Mouse (Mus musculus): ENCODE measurements around the gene Pigv. TPM values are rescaled to one million over a fixed set of nuclear protein-coding genes. Genes with fewer than 3 reads are reported as not detected.
A peak's percentile ranks its signal among the peaks of the same experiment; 100 is the strongest.

Gene Pigv
- polyA plus RNA-seq (2015; fragmentation: Nextera tagmentation; extraction: Ambion mirVana), result 17.9 and 20.1 TPM in 2 replicates

DNA sequence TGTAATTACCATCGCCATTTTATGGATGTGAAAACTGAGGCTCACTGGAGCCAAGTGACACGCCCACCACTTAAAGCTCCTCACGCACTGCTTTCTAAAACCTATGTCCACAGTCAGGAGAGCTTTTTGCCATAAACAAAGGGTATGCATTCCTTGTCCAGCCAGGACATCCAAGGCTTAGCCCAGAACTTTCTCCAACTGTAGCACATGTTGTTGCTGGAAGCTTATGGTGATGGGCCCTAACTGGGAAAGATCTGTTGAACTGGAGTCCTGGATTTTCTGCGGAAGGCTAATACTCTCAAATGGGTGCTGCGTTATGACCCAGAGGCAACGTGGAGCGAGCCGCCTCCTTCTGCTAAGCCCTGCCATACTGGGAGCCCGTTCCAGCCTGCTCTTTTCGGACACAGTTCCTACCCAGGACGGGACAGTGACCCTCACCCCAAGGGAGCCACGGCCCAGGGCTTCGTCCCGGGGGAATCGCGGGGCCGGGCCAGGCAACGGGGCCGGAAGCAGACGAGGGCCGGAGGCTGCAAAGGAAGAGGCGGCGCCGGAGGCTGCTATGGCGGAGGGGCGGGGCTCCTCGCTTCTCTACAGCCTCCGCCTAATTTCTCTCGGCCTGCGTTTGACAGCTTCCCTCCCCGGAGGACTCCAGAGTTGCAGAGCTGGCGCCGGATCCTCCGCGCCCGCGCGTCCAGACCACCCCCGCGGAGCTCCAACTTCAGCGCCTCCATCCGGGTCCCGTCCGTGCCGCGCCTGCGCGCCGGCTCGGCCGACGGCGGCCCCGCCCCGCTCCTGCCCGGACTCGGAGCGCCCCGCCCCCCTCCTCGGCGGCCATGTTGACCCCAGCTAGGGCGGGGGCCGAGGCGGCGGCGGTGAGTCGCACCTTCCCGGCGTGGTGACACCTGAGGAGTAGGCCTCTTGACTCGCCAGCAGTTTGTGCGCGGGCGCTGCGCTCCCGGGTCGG, at the start of gene Pigv:
Gene Pigv, minus strand, starts transcription at position 767 of the 964 bp plus-strand sequence.
- Histone ChIP-seq H3K9ac (ENCODE audit: low read length) (peak within 1 kb of the TSS; percentile 93), H3K27me3 (ENCODE audit: control insufficient read depth, insufficient read depth, low read length) (no peaks in the 10 kb centered on the region), H3K4me3 (replicated peaks; ENCODE audit: low read length) (peak within 1 kb of the TSS; percentile 78), H3K27ac (ENCODE audit: low read length) (peak within 1 kb of the TSS; percentile 100), H3K9me3 (replicated peaks; ENCODE audit: control insufficient read depth, low read length) (no peaks in the 10 kb centered on the region), H3K4me2 (ENCODE audit: low read depth, low read length) (peak within 1 kb of the TSS; percentile 89), H3K36me3 (ENCODE audit: control insufficient read depth, insufficient read depth, low read length) (no peaks in the 10 kb centered on the region), H3K4me1 (ENCODE audit: control insufficient read depth, insufficient read depth, low read length) (peaks cover 52% of the 10 kb centered on the region)
- ATAC-seq (ENCODE audit: insufficient read depth, low FRiP score), result peak; percentile 92
- under 1% methylated on average over 76 of the region's 76 CpGs for WGBS

DNA sequence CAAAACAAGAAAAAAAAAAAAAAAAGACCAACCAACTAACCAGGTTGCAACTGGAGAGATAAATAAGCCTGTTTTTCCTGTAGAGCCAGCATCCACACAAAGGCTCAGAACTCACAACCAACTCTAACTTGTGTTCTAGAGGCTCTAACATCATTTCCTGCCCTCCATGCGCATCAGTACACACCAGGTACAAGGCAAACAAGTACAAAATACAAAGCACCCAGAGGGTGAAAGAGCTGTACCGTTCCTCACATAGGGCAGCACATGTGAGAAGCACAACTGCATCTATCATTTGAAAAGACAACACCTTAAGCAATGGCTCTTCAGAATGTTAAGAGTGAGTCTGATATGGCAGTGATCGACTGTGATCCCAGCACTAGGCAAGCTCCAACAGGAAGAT, 47.3 kb upstream of the Pigv start:
- Histone ChIP-seq H3K4me3 (replicated peaks; ENCODE audit: low read length) (no peak overlapping the region), H3K4me2 (ENCODE audit: low read depth, low read length) (no peak overlapping the region), H3K36me3 (ENCODE audit: control insufficient read depth, insufficient read depth, low read length) (peaks cover 48% of the 10 kb centered on the region), H3K27me3 (ENCODE audit: control insufficient read depth, insufficient read depth, low read length) (no peaks in the 10 kb centered on the region), H3K4me1 (ENCODE audit: control insufficient read depth, insufficient read depth, low read length) (no peaks in the 10 kb centered on the region), H3K9ac (ENCODE audit: low read length) (no peak overlapping the region), H3K27ac (ENCODE audit: low read length) (no peak overlapping the region), H3K9me3 (replicated peaks; ENCODE audit: control insufficient read depth, low read length) (no peaks in the 10 kb centered on the region)
- 85% methylated on average over 3 of the region's 3 CpGs for WGBS
- ATAC-seq (ENCODE audit: insufficient read depth, low FRiP score), result no peak

DNA sequence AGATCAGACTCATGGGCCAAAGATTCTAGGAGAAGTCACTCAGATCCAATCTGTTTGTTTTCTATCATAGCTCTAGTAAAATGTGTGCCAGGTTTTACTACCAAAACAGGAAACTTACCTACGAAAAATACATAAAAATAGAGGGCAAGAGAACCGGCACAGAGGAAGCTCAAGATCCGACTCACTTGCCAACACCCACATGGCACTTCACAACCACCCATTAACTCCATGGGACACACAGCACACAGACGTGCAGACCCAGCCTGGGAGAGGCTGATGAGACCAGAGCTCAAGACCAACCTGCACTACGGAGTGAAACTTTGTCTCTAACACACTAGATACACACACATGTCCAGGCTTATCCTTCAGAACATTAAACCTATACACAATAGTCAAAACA, 40.3 kb upstream of the Pigv start:
- Histone ChIP-seq H3K4me2 (ENCODE audit: low read depth, low read length) (no peak overlapping the region), H3K27ac (ENCODE audit: low read length) (no peak overlapping the region), H3K4me3 (replicated peaks; ENCODE audit: low read length) (no peak overlapping the region), H3K36me3 (ENCODE audit: control insufficient read depth, insufficient read depth, low read length) (peaks cover 43% of the 10 kb centered on the region), H3K9me3 (replicated peaks; ENCODE audit: control insufficient read depth, low read length) (no peaks in the 10 kb centered on the region), H3K4me1 (ENCODE audit: control insufficient read depth, insufficient read depth, low read length) (peaks cover 13% of the 10 kb centered on the region), H3K27me3 (ENCODE audit: control insufficient read depth, insufficient read depth, low read length) (no peaks in the 10 kb centered on the region), H3K9ac (ENCODE audit: low read length) (no peak overlapping the region)
- 71% methylated on average over 5 of the region's 5 CpGs for whole genome bisulfite sequencing
- no peak for ATAC-seq (ENCODE audit: insufficient read depth, low FRiP score)

DNA sequence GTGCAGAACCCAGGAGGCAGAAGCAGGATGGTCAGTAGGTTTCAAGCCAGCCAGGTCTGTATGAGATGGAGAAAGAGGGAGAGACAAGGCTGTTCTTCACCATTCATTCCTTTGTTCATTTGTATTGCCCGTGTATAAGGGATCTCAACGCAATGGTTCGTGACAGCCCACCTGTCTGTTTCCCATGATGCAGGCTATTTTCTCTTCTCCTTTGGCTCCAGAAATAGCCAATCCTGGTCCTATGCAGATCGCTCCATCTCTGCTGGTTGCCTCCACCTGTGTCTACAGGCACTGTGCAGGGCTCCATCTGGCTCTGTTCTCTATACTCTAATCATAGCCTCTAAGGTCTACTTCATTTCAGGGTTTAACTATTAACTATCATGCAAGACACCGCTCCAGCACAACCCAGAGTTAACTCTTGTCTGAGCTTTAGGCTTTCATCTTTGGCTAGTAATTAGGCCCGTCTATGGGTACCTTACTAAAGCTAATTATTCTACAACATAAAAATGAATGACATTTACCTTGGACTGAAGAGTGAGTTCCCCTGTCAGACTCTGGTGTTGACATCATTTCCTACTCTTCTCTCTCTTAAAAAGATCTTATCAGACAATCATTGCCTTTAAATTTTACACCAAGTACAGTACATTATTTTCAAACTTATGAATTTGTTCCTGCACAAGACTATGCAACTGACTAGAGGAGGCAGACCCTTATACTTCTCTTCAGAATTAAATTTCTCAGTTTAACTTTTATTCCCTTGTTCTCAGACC, 39.0 kb upstream of the Pigv start:
- Histone ChIP-seq H3K36me3 (ENCODE audit: control insufficient read depth, insufficient read depth, low read length) (peaks cover 31% of the 10 kb centered on the region), H3K9me3 (replicated peaks; ENCODE audit: control insufficient read depth, low read length) (no peaks in the 10 kb centered on the region)
- ATAC-seq (ENCODE audit: insufficient read depth, low FRiP score), result no peak

DNA sequence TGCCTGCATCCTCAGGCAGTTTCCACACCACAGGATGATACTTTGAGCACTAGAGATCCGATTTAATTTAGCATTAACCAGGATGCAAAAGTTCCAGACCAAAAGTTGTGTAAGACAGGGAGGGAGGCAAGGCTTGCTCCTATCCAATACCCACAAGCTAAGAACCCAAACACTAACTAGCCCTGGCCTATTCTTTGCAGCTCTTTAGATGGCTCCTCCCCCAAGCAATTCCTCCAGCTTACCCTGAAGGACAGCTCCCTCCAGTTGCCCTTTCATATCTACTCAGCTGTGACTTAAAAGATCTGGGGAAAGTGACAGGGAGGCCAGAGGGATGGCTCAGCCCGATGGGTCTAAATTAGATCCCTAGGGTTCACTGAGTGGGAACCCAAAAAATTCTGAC, 36.9 kb upstream of the Pigv start:
- Histone ChIP-seq H3K9me3 (replicated peaks; ENCODE audit: control insufficient read depth, low read length) (no peaks in the 10 kb centered on the region), H3K27me3 (ENCODE audit: control insufficient read depth, insufficient read depth, low read length) (no peaks in the 10 kb centered on the region), H3K9ac (ENCODE audit: low read length) (no peak overlapping the region), H3K36me3 (ENCODE audit: control insufficient read depth, insufficient read depth, low read length) (peaks cover 16% of the 10 kb centered on the region; the same call in 1 of the 2 replicates), H3K4me1 (ENCODE audit: control insufficient read depth, insufficient read depth, low read length) (peaks cover 40% of the 10 kb centered on the region), H3K4me3 (replicated peaks; ENCODE audit: low read length) (no peak overlapping the region), H3K4me2 (ENCODE audit: low read depth, low read length) (no peak overlapping the region), H3K27ac (ENCODE audit: low read length) (no peak overlapping the region)
- no peak for ATAC-seq (ENCODE audit: insufficient read depth, low FRiP score)
- WGBS, result 75% methylated on average over 2 of the region's 2 CpGs

More for the DNA sequence above, 39.0 kb upstream of the Pigv start:
- H3K4me2 ChIP-seq (ENCODE audit: low read depth, low read length), result no peak overlapping the region
- no peak overlapping the region for H3K4me3 ChIP-seq (replicated peaks; ENCODE audit: low read length)
- H3K9ac ChIP-seq (ENCODE audit: low read length), result no peak overlapping the region
- H3K27ac ChIP-seq (ENCODE audit: low read length), result no peak overlapping the region
- WGBS, result 78% methylated on average over 6 of the region's 6 CpGs
- peaks cover 25% of the 10 kb centered on the region for H3K4me1 ChIP-seq (ENCODE audit: control insufficient read depth, insufficient read depth, low read length)
- H3K27me3 ChIP-seq (ENCODE audit: control insufficient read depth, insufficient read depth, low read length), result no peaks in the 10 kb centered on the region

DNA sequence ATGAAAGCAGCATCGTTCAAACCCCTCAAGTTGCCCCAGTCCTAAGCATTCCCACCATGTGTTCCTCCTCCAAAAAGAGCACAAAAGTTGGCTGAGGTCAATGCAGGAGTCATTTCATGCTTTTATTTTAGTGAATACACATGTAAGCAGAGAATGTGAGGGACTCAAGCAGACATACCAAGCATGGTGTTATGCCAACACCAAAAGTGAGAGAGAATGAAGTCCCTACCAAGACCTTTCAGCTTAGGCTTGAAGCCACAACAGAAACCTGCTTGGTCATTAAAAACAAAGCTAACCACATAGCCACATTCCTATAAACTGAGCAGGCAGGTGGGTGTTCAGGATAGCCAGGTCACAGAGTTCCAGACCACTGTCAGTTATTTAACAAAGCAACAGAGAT, 35.0 kb upstream of the Pigv start:
- WGBS, result 41% methylated on average over 1 of the region's 1 CpGs
- H3K4me1 ChIP-seq (ENCODE audit: control insufficient read depth, insufficient read depth, low read length), result peaks cover 40% of the 10 kb centered on the region
- peak overlapping the region; percentile 31; the same call in 1 of the 2 replicates for H3K9ac ChIP-seq (ENCODE audit: low read length)
- peaks cover 10% of the 10 kb centered on the region; the same call in 1 of the 2 replicates for H3K36me3 ChIP-seq (ENCODE audit: control insufficient read depth, insufficient read depth, low read length)
- H3K4me3 ChIP-seq (replicated peaks; ENCODE audit: low read length), result no peak overlapping the region
- H3K27ac ChIP-seq (ENCODE audit: low read length), result peak overlapping the region; percentile 82
- no peaks in the 10 kb centered on the region for H3K9me3 ChIP-seq (replicated peaks; ENCODE audit: control insufficient read depth, low read length)
- 0 out of 2 replicates have a peak overlapping the region, but pooled peaks have one; percentile 31 for H3K4me2 ChIP-seq (ENCODE audit: low read depth, low read length)
- H3K27me3 ChIP-seq (ENCODE audit: control insufficient read depth, insufficient read depth, low read length), result no peaks in the 10 kb centered on the region
- no peak for ATAC-seq (ENCODE audit: insufficient read depth, low FRiP score)

DNA sequence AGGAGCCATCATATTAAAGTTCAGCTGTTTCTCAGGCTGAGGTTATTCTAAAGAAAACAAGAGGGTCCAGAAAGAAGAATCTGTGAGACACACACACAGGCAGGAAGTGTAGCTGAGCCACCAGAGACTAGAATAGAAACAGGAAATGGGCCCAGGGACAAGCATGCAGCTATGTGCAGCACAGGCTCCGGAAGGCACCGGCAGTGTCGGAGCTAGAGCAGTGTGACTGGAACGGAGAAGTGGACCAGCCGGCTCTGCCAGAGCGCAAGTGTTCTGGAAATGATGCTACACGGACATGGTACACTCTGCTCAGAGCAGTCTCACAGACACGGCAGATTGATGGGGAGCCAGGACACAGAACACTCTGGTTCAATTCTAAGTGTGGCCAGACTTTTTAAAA, 34.5 kb upstream of the Pigv start:
- H3K9ac ChIP-seq (ENCODE audit: low read length), result peak overlapping the region; percentile 31; the same call in 1 of the 2 replicates
- H3K27ac ChIP-seq (ENCODE audit: low read length), result peak overlapping the region; percentile 82
- H3K9me3 ChIP-seq (replicated peaks; ENCODE audit: control insufficient read depth, low read length), result no peaks in the 10 kb centered on the region
- no peak overlapping the region for H3K4me3 ChIP-seq (replicated peaks; ENCODE audit: low read length)
- H3K4me2 ChIP-seq (ENCODE audit: low read depth, low read length), result 0 out of 2 replicates have a peak overlapping the region, but pooled peaks have one; percentile 31
- peaks cover 8% of the 10 kb centered on the region; the same call in 1 of the 2 replicates for H3K36me3 ChIP-seq (ENCODE audit: control insufficient read depth, insufficient read depth, low read length)
- peak; percentile 45 for ATAC-seq (ENCODE audit: insufficient read depth, low FRiP score)
- H3K27me3 ChIP-seq (ENCODE audit: control insufficient read depth, insufficient read depth, low read length), result no peaks in the 10 kb centered on the region
- peaks cover 40% of the 10 kb centered on the region for H3K4me1 ChIP-seq (ENCODE audit: control insufficient read depth, insufficient read depth, low read length)
- WGBS, result 27% methylated on average over 8 of the region's 8 CpGs

DNA sequence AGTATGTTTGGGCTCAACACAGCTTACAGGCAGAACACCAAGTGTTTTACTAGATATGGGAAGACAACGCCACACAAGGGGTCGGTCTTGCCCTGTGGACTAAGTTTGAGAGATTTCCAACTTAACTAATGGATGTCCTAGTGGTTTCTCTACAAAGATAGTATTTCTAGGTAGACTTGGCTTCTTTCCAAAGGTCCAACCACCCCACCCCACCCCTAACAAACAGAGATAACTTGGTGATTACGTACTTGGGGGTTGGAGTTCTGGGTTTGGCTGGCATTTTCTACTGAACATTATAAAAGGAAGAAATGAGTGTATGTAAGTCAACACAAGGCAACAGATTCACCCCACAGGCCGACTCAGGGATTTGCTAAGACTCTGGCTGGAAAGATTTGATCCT, 32.6 kb upstream of the Pigv start:
- ATAC-seq (ENCODE audit: insufficient read depth, low FRiP score), result no peak
- Histone ChIP-seq H3K4me3 (replicated peaks; ENCODE audit: low read length) (no peak overlapping the region), H3K36me3 (ENCODE audit: control insufficient read depth, insufficient read depth, low read length) (no peaks in the 10 kb centered on the region), H3K9ac (ENCODE audit: low read length) (no peak overlapping the region), H3K4me2 (ENCODE audit: low read depth, low read length) (no peak overlapping the region), H3K9me3 (replicated peaks; ENCODE audit: control insufficient read depth, low read length) (no peaks in the 10 kb centered on the region), H3K27me3 (ENCODE audit: control insufficient read depth, insufficient read depth, low read length) (no peaks in the 10 kb centered on the region), H3K27ac (ENCODE audit: low read length) (no peak overlapping the region), H3K4me1 (ENCODE audit: control insufficient read depth, insufficient read depth, low read length) (peaks cover 40% of the 10 kb centered on the region)
- 62% methylated on average over 4 of the region's 4 CpGs for WGBS

Data from stomach, embryonic 16.5 days (tissue).